Mouse (Mus musculus) intestine, postnatal 0 days (tissue): Measurements from ENCODE around the gene Rhbdl3. TPM values are rescaled to one million over a fixed set of nuclear protein-coding genes. Genes with fewer than 3 reads are reported as not detected.

Experiments
- ATAC-seq: fragments of 200-750 bp; cut with Nextera tagmentation; 2 replicates; pipeline ENCODE4 v1.8.0; 2017; ENCODE audit warnings: mild to moderate bottlenecking, moderate TSS enrichment, moderate library complexity
- H3K27ac ChIP-seq: fragments of 300-500 bp; sonication (generic); 2 replicates; pipeline ENCODE4 v1.5.1; 2014; ENCODE audit warnings: mild to moderate bottlenecking, low read depth, low read length, moderate library complexity
- H3K27me3 ChIP-seq: fragments of 300-500 bp; sonication (generic); replicated peaks from 2 replicates; pipeline ENCODE4 v1.6.1; 2014; ENCODE audit warnings: low read length, mixed read lengths; ENCODE audit not compliant: control insufficient read depth, insufficient read depth
- H3K36me3 ChIP-seq: fragments of 300-500 bp; sonication (generic); 2 replicates; pipeline ENCODE4 v1.6.1; 2014; ENCODE audit warnings: mild to moderate bottlenecking, moderate library complexity; ENCODE audit not compliant: control insufficient read depth, insufficient read depth
- H3K4me1 ChIP-seq: fragments of 300-500 bp; sonication (generic); replicated peaks from 2 replicates; pipeline ENCODE4 v1.6.1; 2014; ENCODE audit warnings: antibody characterized with exemption, low read length, mixed read lengths; ENCODE audit not compliant: control insufficient read depth, insufficient read depth
- H3K4me2 ChIP-seq: fragments of 300-500 bp; sonication (generic); replicated peaks from 2 replicates; pipeline ENCODE4 v1.6.1; 2014; ENCODE audit warnings: low read depth, mild to moderate bottlenecking, moderate library complexity
- H3K4me3 ChIP-seq: fragments of 300-500 bp; sonication (generic); 2 replicates; pipeline ENCODE4 v1.5.1; 2014; ENCODE audit warnings: low read depth, low read length
- H3K9ac ChIP-seq: fragments of 300-500 bp; sonication (generic); 2 replicates; pipeline ENCODE4 v1.6.1; 2014; ENCODE audit warnings: mild to moderate bottlenecking, low read depth, low read length
- H3K9me3 ChIP-seq: fragments of 300-500 bp; sonication (generic); 2 replicates; pipeline ENCODE4 v1.6.1; 2016; ENCODE audit warnings: mixed run types; ENCODE audit not compliant: control insufficient read depth
- CTCF ChIP-seq: sonication (generic); IDR thresholded peaks from 2 replicates; pipeline ENCODE4 v1.5.1; 2016; ENCODE audit warnings: low read depth, mild to moderate bottlenecking, control low read depth, antibody characterized with exemption, moderate library complexity
- WGBS: fragments of 180-500 bp; shearing (Covaris S2); extraction: QIAGEN DNeasy Blood & Tissue Kit; methylation state at CpG from one replicate; pipeline ENCODE4 v1.1.7; 2014; 5-methylcytosine and 5-hydroxymethylcytosine counted together
- polyA plus RNA-seq: library from polyadenylated mRNA; unstranded; fragments of >200 nt; fragmentation: Nextera tagmentation; extraction: Ambion mirVana; gene quantifications from 2 replicates; pipeline ENCODE4 v1.2.1, GENCODE M21; 2015

Rhbdl3 gene
- polyA plus RNA-seq, 1 experiment from 2014 or later = 1.3 TPM

DNA sequence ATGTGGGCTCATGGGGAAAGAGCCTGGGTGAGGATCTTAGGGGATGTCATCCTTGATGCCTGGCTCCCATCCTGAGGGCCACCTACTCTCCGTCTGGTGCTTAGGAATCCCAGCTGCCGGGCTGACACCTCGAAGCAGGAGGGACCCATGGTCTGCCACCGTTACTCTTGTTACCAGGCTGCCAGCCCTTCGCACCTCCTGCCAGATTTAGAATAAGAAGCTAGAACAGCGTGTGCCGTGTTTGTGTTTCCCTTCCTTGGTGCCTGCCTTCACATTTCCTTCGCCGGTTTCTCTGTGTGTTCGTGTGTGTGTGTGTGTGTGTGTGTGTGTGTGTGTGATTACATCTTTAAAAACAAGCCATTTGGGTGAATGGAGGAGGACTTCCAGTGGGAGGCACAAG is 4.1 kb downstream of the Rhbdl3 start:
- no peaks in the 10 kb centered on the region for H3K36me3 ChIP-seq
- H3K4me2 ChIP-seq = no peak overlapping the region
- no peak for TF ChIP-seq CTCF
- WGBS = 75% methylated on average over 10 of the region's 10 CpGs
- H3K27me3 ChIP-seq = peaks cover 30% of the 10 kb centered on the region
- no peak for ATAC-seq
- H3K27ac ChIP-seq = no peak overlapping the region
- H3K9me3 ChIP-seq = no peaks in the 10 kb centered on the region
- H3K9ac ChIP-seq = no peak overlapping the region
- H3K4me1 ChIP-seq = no peaks in the 10 kb centered on the region
- H3K4me3 ChIP-seq = no peak overlapping the region

DNA sequence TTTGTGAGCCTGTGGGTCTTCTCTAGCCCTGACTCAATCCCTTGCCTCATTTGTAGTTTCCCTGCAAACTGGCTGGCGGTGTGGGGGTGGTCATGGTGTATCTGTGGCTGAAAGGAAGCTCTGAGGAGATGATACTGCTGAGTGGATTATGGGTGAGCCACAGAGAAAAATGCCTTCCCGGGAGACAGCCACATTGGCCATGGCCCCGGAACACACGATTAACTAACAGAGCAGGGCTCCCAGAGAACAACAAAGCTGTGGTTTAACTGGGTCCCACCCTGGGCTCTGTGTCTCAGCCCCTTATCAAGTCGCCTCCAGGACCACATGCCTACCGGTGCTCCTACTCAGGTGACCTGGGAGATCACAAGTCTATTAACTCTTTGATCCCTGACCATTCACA is 7.8 kb downstream of the Rhbdl3 start:
- 44% methylated on average over 6 of the region's 6 CpGs for WGBS

GRCm38 (mm10) chr11:80311271-80311670 is 10.6 kb downstream of the Rhbdl3 start:
- no peak overlapping the region for H3K4me2 ChIP-seq
- no peaks in the 10 kb centered on the region for H3K9me3 ChIP-seq
- no peaks in the 10 kb centered on the region for H3K4me1 ChIP-seq
- WGBS = 58% methylated on average over 4 of the region's 4 CpGs
- no peak overlapping the region for H3K4me3 ChIP-seq
- no peaks in the 10 kb centered on the region for H3K27me3 ChIP-seq
- no peaks in the 10 kb centered on the region for H3K36me3 ChIP-seq
- no peak overlapping the region for H3K9ac ChIP-seq
- H3K27ac ChIP-seq = no peak overlapping the region
- no peak for ATAC-seq
- no peak for TF ChIP-seq CTCF

More for the DNA sequence above, 7.8 kb downstream of the Rhbdl3 start:
- no peak overlapping the region for H3K4me3 ChIP-seq
- no peaks in the 10 kb centered on the region for H3K27me3 ChIP-seq
- no peak for ATAC-seq
- no peaks in the 10 kb centered on the region for H3K36me3 ChIP-seq
- no peak overlapping the region for H3K27ac ChIP-seq
- no peaks in the 10 kb centered on the region for H3K9me3 ChIP-seq
- H3K9ac ChIP-seq = no peak overlapping the region
- H3K4me1 ChIP-seq = no peaks in the 10 kb centered on the region
- no peak overlapping the region for H3K4me2 ChIP-seq
- no peak for TF ChIP-seq CTCF

DNA sequence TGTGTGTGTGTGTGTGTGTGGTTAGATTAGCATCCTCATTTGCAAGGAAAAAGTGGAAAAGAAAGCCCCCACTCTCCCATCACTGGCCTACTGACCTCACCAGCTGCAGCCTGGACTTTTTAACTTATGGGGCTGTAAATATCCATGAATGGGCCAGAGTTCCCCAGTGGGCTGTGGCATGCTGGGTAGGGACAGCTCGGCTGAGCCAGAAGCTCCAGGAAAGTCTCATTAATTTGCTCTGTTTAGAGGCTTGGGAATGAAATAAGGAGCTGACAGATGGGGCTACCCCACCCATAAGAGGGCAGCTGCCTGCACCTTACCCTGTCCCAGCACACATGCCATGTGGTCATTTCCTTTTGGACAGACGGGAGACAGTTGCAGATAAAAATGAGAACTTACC is 11.3 kb downstream of the Rhbdl3 start:
- Histone ChIP-seq H3K4me2 (no peak overlapping the region), H3K27me3 (no peaks in the 10 kb centered on the region), H3K36me3 (no peaks in the 10 kb centered on the region), H3K4me3 (no peak overlapping the region), H3K4me1 (no peaks in the 10 kb centered on the region), H3K27ac (no peak overlapping the region), H3K9me3 (no peaks in the 10 kb centered on the region), H3K9ac (no peak overlapping the region)
- ATAC-seq = no peak
- TF ChIP-seq CTCF = no peak
- WGBS = 51% methylated on average over 2 of the region's 2 CpGs

GRCm38 (mm10) chr11:80312565-80312964 is 11.9 kb downstream of the Rhbdl3 start:
- 5% methylated on average over 6 of the region's 6 CpGs for WGBS
- ATAC-seq = no peak

GRCm38 (mm10) chr11:80313462-80313861 is 12.8 kb downstream of the Rhbdl3 start:
- H3K4me3 ChIP-seq = no peak overlapping the region
- ATAC-seq = no peak
- no peak overlapping the region for H3K27ac ChIP-seq
- H3K4me2 ChIP-seq = no peak overlapping the region
- WGBS = 74% methylated on average over 1 of the region's 1 CpGs
- no peaks in the 10 kb centered on the region for H3K4me1 ChIP-seq
- TF ChIP-seq CTCF = no peak
- no peaks in the 10 kb centered on the region for H3K36me3 ChIP-seq
- H3K27me3 ChIP-seq = no peaks in the 10 kb centered on the region
- no peak overlapping the region for H3K9ac ChIP-seq
- H3K9me3 ChIP-seq = no peaks in the 10 kb centered on the region

More at GRCm38 (mm10) chr11:80312565-80312964, 11.9 kb downstream of the Rhbdl3 start:
- H3K36me3 ChIP-seq = no peaks in the 10 kb centered on the region
- no peak for TF ChIP-seq CTCF
- H3K9me3 ChIP-seq = no peaks in the 10 kb centered on the region
- no peak overlapping the region for H3K9ac ChIP-seq
- H3K4me3 ChIP-seq = no peak overlapping the region
- no peaks in the 10 kb centered on the region for H3K4me1 ChIP-seq
- H3K27me3 ChIP-seq = no peaks in the 10 kb centered on the region
- H3K27ac ChIP-seq = no peak overlapping the region
- H3K4me2 ChIP-seq = no peak overlapping the region

DNA sequence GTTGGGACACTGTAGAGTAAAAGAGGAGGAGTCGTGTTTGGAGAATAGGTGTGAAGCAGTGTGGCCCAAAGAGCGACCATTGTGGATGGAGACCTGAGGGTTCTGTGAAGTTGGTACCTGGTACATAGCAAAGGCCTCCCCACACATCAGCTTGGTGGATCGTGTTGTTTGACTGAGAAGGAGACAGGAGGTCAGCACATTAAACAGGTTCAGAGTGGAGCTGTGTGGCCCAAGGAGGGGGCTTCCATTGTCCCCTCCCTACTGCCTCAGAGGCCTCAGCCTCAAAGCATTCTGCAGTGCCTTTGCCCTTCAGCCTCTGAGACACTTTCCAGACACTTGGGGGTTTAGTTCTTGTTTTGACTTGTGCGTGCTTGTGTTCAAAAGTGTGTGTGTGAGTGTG is 13.2 kb downstream of the Rhbdl3 start:
- no peaks in the 10 kb centered on the region for H3K36me3 ChIP-seq
- no peak overlapping the region for H3K4me2 ChIP-seq
- H3K27me3 ChIP-seq = no peaks in the 10 kb centered on the region
- H3K27ac ChIP-seq = no peak overlapping the region
- TF ChIP-seq CTCF = no peak
- H3K9me3 ChIP-seq = no peaks in the 10 kb centered on the region
- no peaks in the 10 kb centered on the region for H3K4me1 ChIP-seq
- ATAC-seq = no peak
- 75% methylated on average over 4 of the region's 4 CpGs for WGBS
- H3K9ac ChIP-seq = no peak overlapping the region
- H3K4me3 ChIP-seq = no peak overlapping the region
